Mouse (Mus musculus) cerebellum, adult 18-20 months (tissue): ENCODE measurements around the gene Ifit2.
A peak's percentile ranks its signal among the peaks of the same experiment; 100 is the strongest.

ENCODE experiments used
- DNase-seq, 2 experiments: peaks; one replicate each; pipeline ENCODE4 v3.0.0; 2021

The Ifit2 gene

GRCm38 (mm10) chr19:34550534-34551223 lies at the start of gene Ifit2:
Gene Ifit2 (plus strand): TSS chr19:34550694.
- peak; percentile 46 to 56 for DNase-seq

GRCm38 (mm10) chr19:34500763-34501162 lies 49.7 kb upstream of the Ifit2 start:
- peak; percentile 31 to 49 for DNase-seq

GRCm38 (mm10) chr19:34505161-34505721 lies 45.3 kb upstream of the Ifit2 start:
- no peak for DNase-seq

GRCm38 (mm10) chr19:34510717-34511116 lies 39.8 kb upstream of the Ifit2 start:
- no peak for DNase-seq

- no peak for DNase-seq
Measured at GRCm38 (mm10) chr19:34511528-34511927, 39.0 kb upstream of the Ifit2 start.

- no peak for DNase-seq
Measured at GRCm38 (mm10) chr19:34515681-34516080, 34.8 kb upstream of the Ifit2 start.

- no peak for DNase-seq
Measured at GRCm38 (mm10) chr19:34516346-34516745, 34.1 kb upstream of the Ifit2 start.

- DNase-seq = no peak
Measured at GRCm38 (mm10) chr19:34517197-34517596, 33.3 kb upstream of the Ifit2 start.

- peak; percentile 23 to 37 for DNase-seq
Measured at GRCm38 (mm10) chr19:34517812-34518594, 32.5 kb upstream of the Ifit2 start.

GRCm38 (mm10) chr19:34518786-34519185 lies 31.7 kb upstream of the Ifit2 start:
- DNase-seq = no peak

GRCm38 (mm10) chr19:34519646-34520045 lies 30.8 kb upstream of the Ifit2 start:
- DNase-seq = no peak

- DNase-seq = no peak
Measured at GRCm38 (mm10) chr19:34520051-34520450, 30.4 kb upstream of the Ifit2 start.

- no peak for DNase-seq
Measured at GRCm38 (mm10) chr19:34521361-34521760, 29.1 kb upstream of the Ifit2 start.

- DNase-seq = no peak
Measured at GRCm38 (mm10) chr19:34521978-34522377, 28.5 kb upstream of the Ifit2 start.

- no peak for DNase-seq
Measured at GRCm38 (mm10) chr19:34523106-34523725, 27.3 kb upstream of the Ifit2 start.

GRCm38 (mm10) chr19:34524646-34525045 lies 25.8 kb upstream of the Ifit2 start:
- no peak for DNase-seq

- peak in 1 of 2 experiments; percentile 12 for DNase-seq
Measured at GRCm38 (mm10) chr19:34526321-34526923, 24.1 kb upstream of the Ifit2 start.

GRCm38 (mm10) chr19:34526941-34527682 lies 23.4 kb upstream of the Ifit2 start, which contains the start of gene Lipa:
Gene Lipa (minus strand): TSS chr19:34527474.
- DNase-seq = peak; percentile 96 to 99

- no peak for DNase-seq
Measured at GRCm38 (mm10) chr19:34532061-34532751, 18.3 kb upstream of the Ifit2 start.

- no peak for DNase-seq
Measured at GRCm38 (mm10) chr19:34539422-34539821, 11.1 kb upstream of the Ifit2 start.

GRCm38 (mm10) chr19:34546211-34546610 lies 4.3 kb upstream of the Ifit2 start:
- DNase-seq = no peak
